Mouse (Mus musculus): ENCODE measurements at regions not wholly inside any gene's neighbourhood (a gene's known extent, or its start where the extent isn't known, plus 50 kb on each side); places are given as distances from the start of the nearest gene placed in this dataset.

GRCm38 (mm10) chr10:9027070-9027807, 141.4 kb upstream of the Sash1 start:
- 81% methylated on average over 12 of the region's 12 CpGs for WGBS
- Histone ChIP-seq H3K36me3 (ENCODE audit: control insufficient read depth, insufficient read depth, low read length) (no peaks in the 10 kb centered on the region), H3K9me3 (replicated peaks; ENCODE audit: control insufficient read depth, low read length) (no peaks in the 10 kb centered on the region), H3K9ac (ENCODE audit: low read length) (no peak overlapping the region), H3K4me2 (ENCODE audit: low read depth, low read length) (no peak overlapping the region), H3K4me1 (ENCODE audit: control insufficient read depth, insufficient read depth, low read length) (0 out of 2 replicates have a peak, but pooled peaks cover 3% of the 10 kb centered on the region), H3K4me3 (replicated peaks; ENCODE audit: low read length) (no peak overlapping the region), H3K27ac (ENCODE audit: low read length) (no peak overlapping the region), H3K27me3 (ENCODE audit: control insufficient read depth, insufficient read depth, low read length) (no peaks in the 10 kb centered on the region)
- ATAC-seq (ENCODE audit: insufficient read depth, low FRiP score): no peak

DNA sequence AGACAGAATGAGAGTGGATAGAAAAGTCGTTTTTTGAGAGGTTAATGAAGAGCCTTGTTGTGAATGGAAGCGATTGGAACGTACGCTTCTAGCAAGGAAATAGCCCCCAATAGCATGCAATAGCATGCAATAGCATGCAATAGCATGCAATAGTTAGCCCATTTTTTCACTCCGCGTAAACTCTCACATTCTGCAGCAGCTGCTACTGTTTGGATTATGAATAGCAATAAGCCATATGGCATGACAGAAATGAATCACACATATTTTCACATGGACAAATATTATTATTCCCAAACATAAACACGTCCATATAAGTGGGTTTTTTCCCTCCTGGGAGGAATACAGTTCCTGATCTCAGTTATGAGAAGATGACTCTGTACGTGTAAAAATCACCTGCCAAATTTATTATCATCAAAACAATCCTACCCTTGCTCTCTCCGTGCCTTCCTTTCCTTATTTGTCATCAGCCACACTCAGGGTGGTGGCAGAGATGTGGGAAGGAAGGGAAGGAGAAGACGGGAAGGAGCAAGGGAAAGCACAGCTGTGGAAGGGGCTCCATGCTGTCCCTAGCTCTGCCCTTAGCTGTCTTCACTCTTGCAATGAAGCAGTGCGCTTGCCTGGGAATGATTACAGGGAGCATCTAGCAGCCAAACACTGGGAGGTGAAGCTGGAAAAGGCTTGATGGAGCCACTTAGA, 129.1 kb upstream of the Sash1 start:
- no peak overlapping the region for H3K4me2 ChIP-seq (ENCODE audit: low read depth, low read length)
- no peaks in the 10 kb centered on the region for H3K27me3 ChIP-seq (ENCODE audit: control insufficient read depth, insufficient read depth, low read length)
- H3K36me3 ChIP-seq (ENCODE audit: control insufficient read depth, insufficient read depth, low read length): no peaks in the 10 kb centered on the region
- no peaks in the 10 kb centered on the region for H3K9me3 ChIP-seq (replicated peaks; ENCODE audit: control insufficient read depth, low read length)
- H3K9ac ChIP-seq (ENCODE audit: low read length): no peak overlapping the region
- peak overlapping the region; percentile 73 for H3K27ac ChIP-seq (ENCODE audit: low read length)
- H3K4me3 ChIP-seq (replicated peaks; ENCODE audit: low read length): no peak overlapping the region
- ATAC-seq (ENCODE audit: insufficient read depth, low FRiP score): peak; percentile 46; the same call in 1 of the 2 replicates
- WGBS: 46% methylated on average over 11 of the region's 11 CpGs
- peaks cover 6% of the 10 kb centered on the region for H3K4me1 ChIP-seq (ENCODE audit: control insufficient read depth, insufficient read depth, low read length)

DNA sequence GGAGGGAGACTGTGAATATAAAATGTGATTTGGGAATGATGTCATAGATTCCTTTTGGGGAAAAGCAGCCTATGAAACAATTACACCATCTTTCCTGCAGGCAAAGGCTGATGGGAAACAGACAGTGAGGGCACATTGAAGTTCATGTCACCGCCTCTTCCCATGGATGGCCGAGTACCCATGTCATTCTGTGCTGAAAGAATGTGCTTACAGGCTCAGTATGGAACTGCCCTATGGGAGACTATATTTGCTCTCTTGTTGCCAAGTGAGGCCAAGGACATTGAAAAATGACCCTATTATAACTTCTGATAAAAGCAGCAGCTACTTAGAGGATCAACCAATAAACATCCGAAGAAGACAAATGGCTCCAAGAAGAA, 127.7 kb upstream of the Sash1 start:
- Histone ChIP-seq H3K36me3 (ENCODE audit: control insufficient read depth, insufficient read depth, low read length) (no peaks in the 10 kb centered on the region), H3K27me3 (ENCODE audit: control insufficient read depth, insufficient read depth, low read length) (no peaks in the 10 kb centered on the region), H3K4me1 (ENCODE audit: control insufficient read depth, insufficient read depth, low read length) (peaks cover 6% of the 10 kb centered on the region), H3K4me3 (replicated peaks; ENCODE audit: low read length) (no peak overlapping the region), H3K27ac (ENCODE audit: low read length) (no peak overlapping the region), H3K9me3 (replicated peaks; ENCODE audit: control insufficient read depth, low read length) (no peaks in the 10 kb centered on the region), H3K9ac (ENCODE audit: low read length) (no peak overlapping the region), H3K4me2 (ENCODE audit: low read depth, low read length) (no peak overlapping the region)
- no peak for ATAC-seq (ENCODE audit: insufficient read depth, low FRiP score)
- WGBS: 43% methylated on average over 3 of the region's 3 CpGs

- no peak overlapping the region for H3K4me2 ChIP-seq (ENCODE audit: low read depth, low read length)
- H3K4me1 ChIP-seq (ENCODE audit: control insufficient read depth, insufficient read depth, low read length): peaks cover 6% of the 10 kb centered on the region
- no peaks in the 10 kb centered on the region for H3K9me3 ChIP-seq (replicated peaks; ENCODE audit: control insufficient read depth, low read length)
- no peak overlapping the region for H3K4me3 ChIP-seq (replicated peaks; ENCODE audit: low read length)
- no peak overlapping the region for H3K27ac ChIP-seq (ENCODE audit: low read length)
- H3K9ac ChIP-seq (ENCODE audit: low read length): no peak overlapping the region
- H3K36me3 ChIP-seq (ENCODE audit: control insufficient read depth, insufficient read depth, low read length): no peaks in the 10 kb centered on the region
- ATAC-seq (ENCODE audit: insufficient read depth, low FRiP score): no peak
- WGBS: 41% methylated on average over 5 of the region's 5 CpGs
- H3K27me3 ChIP-seq (ENCODE audit: control insufficient read depth, insufficient read depth, low read length): no peaks in the 10 kb centered on the region
These were observed 127.1 kb upstream of the Sash1 start for GRCm38 (mm10) chr10:9012829-9013548.

GRCm38 (mm10) chr10:9011906-9012305, 126.0 kb upstream of the Sash1 start:
- Histone ChIP-seq H3K4me1 (ENCODE audit: control insufficient read depth, insufficient read depth, low read length) (peaks cover 6% of the 10 kb centered on the region), H3K9me3 (replicated peaks; ENCODE audit: control insufficient read depth, low read length) (no peaks in the 10 kb centered on the region), H3K4me3 (replicated peaks; ENCODE audit: low read length) (no peak overlapping the region), H3K36me3 (ENCODE audit: control insufficient read depth, insufficient read depth, low read length) (no peaks in the 10 kb centered on the region), H3K4me2 (ENCODE audit: low read depth, low read length) (no peak overlapping the region), H3K27ac (ENCODE audit: low read length) (no peak overlapping the region), H3K27me3 (ENCODE audit: control insufficient read depth, insufficient read depth, low read length) (no peaks in the 10 kb centered on the region), H3K9ac (ENCODE audit: low read length) (no peak overlapping the region)
- 62% methylated on average over 2 of the region's 2 CpGs for WGBS
- peak; percentile 38; the same call in 1 of the 2 replicates for ATAC-seq (ENCODE audit: insufficient read depth, low FRiP score)

DNA sequence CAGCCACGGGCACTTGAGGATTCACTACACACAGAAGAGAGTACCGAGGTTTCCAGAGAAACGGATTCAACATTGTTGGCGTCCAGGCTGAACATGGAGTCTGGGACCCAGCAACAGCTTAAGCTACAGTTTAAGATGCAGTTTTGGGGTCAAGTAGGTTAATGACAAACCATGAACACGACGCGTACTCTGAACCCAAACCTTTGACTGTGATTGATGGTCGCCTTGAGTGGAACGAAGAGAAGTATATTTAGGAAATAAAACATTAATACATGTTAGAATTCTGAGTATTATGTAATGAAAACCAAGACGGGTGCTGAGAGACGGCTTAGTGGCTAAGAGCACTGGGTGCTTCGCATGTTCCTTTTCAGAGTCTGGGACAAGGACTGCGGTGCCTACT, 124.3 kb upstream of the Sash1 start:
- Histone ChIP-seq H3K4me2 (ENCODE audit: low read depth, low read length) (no peak overlapping the region), H3K36me3 (ENCODE audit: control insufficient read depth, insufficient read depth, low read length) (no peaks in the 10 kb centered on the region), H3K27me3 (ENCODE audit: control insufficient read depth, insufficient read depth, low read length) (no peaks in the 10 kb centered on the region), H3K4me1 (ENCODE audit: control insufficient read depth, insufficient read depth, low read length) (no peaks in the 10 kb centered on the region; the same call in 1 of the 2 replicates), H3K9ac (ENCODE audit: low read length) (no peak overlapping the region), H3K4me3 (replicated peaks; ENCODE audit: low read length) (no peak overlapping the region), H3K27ac (ENCODE audit: low read length) (no peak overlapping the region), H3K9me3 (replicated peaks; ENCODE audit: control insufficient read depth, low read length) (no peaks in the 10 kb centered on the region)
- no peak for ATAC-seq (ENCODE audit: insufficient read depth, low FRiP score)
- 83% methylated on average over 13 of the region's 13 CpGs for WGBS

DNA sequence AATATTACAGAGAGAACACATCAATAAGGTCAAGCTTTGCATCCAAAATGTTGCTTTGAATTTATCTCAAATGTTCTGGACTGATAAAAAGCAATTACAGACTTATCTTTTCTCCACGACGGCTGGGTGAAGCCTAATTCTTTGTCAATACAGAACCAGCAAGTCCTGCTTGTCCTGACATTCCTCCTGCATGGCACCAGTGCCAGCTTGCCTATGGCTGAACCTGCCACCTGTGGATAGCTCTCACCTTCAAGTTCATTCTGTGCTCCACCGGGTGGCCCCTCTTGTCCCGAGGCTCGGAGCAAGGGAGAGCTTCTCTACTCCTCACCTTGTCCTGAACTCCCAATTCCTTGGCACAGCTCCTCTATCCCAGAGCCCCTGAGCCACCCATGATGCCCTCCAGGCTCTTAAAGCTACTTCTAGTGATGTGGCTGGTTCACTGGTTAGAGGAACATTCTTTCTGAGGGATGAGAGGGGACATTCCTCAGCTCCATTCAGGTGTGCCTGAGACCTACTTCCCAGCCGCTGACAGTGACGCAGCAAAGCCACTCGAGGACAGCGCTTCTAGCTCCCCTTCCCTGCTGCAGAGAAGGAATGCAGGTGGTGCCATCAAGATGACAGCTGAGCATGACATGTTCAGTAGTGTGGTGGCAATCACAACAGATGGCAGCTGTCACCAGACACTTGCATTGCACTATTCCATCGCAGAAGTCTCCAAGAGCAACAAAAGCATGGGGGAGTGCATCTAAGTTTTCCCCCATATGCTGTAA, 119.5 kb upstream of the Sash1 start:
- H3K4me1 ChIP-seq (ENCODE audit: control insufficient read depth, insufficient read depth, low read length): no peaks in the 10 kb centered on the region
- no peak overlapping the region for H3K9ac ChIP-seq (ENCODE audit: low read length)
- H3K4me2 ChIP-seq (ENCODE audit: low read depth, low read length): no peak overlapping the region
- H3K27me3 ChIP-seq (ENCODE audit: control insufficient read depth, insufficient read depth, low read length): no peaks in the 10 kb centered on the region
- H3K9me3 ChIP-seq (replicated peaks; ENCODE audit: control insufficient read depth, low read length): no peaks in the 10 kb centered on the region
- ATAC-seq (ENCODE audit: insufficient read depth, low FRiP score): no peak
- 57% methylated on average over 10 of the region's 10 CpGs for WGBS
- no peaks in the 10 kb centered on the region for H3K36me3 ChIP-seq (ENCODE audit: control insufficient read depth, insufficient read depth, low read length)
- no peak overlapping the region for H3K4me3 ChIP-seq (replicated peaks; ENCODE audit: low read length)
- H3K27ac ChIP-seq (ENCODE audit: low read length): peak overlapping the region; percentile 60

GRCm38 (mm10) chr10:9002261-9002660, 116.4 kb upstream of the Sash1 start:
- Histone ChIP-seq H3K4me1 (ENCODE audit: control insufficient read depth, insufficient read depth, low read length) (peaks cover 15% of the 10 kb centered on the region), H3K9me3 (replicated peaks; ENCODE audit: control insufficient read depth, low read length) (no peaks in the 10 kb centered on the region), H3K27ac (ENCODE audit: low read length) (no peak overlapping the region), H3K4me2 (ENCODE audit: low read depth, low read length) (no peak overlapping the region), H3K9ac (ENCODE audit: low read length) (no peak overlapping the region), H3K27me3 (ENCODE audit: control insufficient read depth, insufficient read depth, low read length) (no peaks in the 10 kb centered on the region), H3K4me3 (replicated peaks; ENCODE audit: low read length) (no peak overlapping the region), H3K36me3 (ENCODE audit: control insufficient read depth, insufficient read depth, low read length) (no peaks in the 10 kb centered on the region)
- ATAC-seq (ENCODE audit: insufficient read depth, low FRiP score): no peak
- WGBS: 64% methylated on average over 5 of the region's 5 CpGs
